Mouse (Mus musculus): ENCODE measurements at regions not wholly inside any gene's neighbourhood (a gene's known extent, or its start where the extent isn't known, plus 50 kb on each side); places are given as distances from the start of the nearest gene placed in this dataset.

DNA sequence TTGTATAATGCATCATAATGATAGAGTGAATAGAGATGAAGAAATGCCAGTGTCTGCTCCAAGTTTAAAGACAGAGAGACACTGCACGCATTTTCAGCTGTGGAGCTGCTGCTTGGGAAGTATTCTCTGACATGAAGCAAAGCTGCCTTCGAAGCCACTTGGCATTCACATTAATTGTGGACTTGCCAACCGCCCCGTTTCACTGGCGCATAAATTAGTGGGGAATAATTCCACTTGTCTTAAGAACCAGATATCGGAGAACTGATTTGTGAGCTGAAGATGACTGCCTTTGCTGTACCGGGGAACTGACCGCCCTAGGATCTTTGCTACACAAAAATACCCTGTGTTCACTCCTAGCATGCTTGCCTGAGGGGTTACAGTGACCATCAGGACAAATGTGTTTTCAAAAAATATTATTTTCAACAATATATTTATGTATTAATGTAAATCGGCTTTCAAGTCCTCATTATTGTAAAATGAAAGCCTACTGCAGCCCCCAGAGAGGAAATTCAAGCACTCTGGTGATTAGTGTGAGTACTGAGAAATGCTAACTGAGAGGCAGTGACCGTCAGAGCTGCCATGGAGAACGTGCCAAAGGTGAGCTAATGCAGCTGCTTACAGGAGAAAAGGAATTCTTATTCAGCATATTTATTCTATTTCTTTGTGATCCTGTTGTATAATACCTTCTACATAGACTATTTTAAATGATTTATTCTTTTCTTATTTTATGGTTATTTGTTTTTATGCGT is 638.9 kb downstream of the Bcl11a start:
- no peak overlapping the region for H3K4me2 ChIP-seq

DNA sequence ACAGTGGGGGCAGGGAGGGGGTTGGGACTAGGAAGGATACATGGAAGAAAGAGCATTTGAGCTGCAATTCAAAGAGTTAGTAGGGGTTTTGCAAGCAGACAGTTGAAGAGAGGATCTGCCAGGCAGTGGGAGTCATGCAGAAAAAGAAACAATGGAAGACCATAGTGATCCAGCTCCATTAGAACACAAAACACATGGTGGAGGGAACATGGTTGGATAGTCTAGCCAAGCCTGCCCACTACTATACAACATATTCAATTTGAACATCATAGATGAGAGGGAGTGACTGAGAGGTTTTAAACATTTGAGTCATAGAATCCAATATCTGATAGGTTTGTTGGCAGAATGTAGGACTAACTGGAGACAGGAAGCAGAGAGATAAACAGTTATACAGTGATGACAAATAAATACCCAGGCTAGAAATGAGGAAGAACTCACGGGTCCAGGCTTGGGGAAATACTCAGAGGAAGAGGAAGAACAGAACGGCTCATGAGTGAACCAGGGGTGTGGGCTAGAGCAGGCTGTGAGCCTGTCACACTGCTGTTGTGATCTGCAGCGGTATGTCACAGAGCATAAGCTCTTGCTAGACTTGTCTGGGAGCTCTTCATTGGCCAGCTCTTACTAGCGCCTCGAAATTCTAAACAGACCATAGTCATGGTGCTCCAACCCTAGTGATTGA is 646.5 kb downstream of the Bcl11a start:
- Histone ChIP-seq H3K27me3 (no peaks in the 10 kb centered on the region), H3K4me2 (no peak overlapping the region), H3K36me3 (no peaks in the 10 kb centered on the region), H3K9ac (no peak overlapping the region), H3K4me3 (replicated peaks) (no peak overlapping the region), H3K4me1 (replicated peaks) (no peaks in the 10 kb centered on the region), H3K9me3 (replicated peaks) (no peaks in the 10 kb centered on the region), H3K27ac (no peak overlapping the region)
- 32% methylated on average over 5 of the region's 5 CpGs for WGBS (ENCODE audit: insufficient replicate concordance)
- DNase-seq (no peak), ATAC-seq (ENCODE audit: low read depth) (no peak)

More for the DNA sequence above, 638.9 kb downstream of the Bcl11a start:
- Histone ChIP-seq H3K4me3 (replicated peaks) (no peak overlapping the region), H3K9ac (no peak overlapping the region), H3K36me3 (no peaks in the 10 kb centered on the region), H3K4me1 (replicated peaks) (no peaks in the 10 kb centered on the region), H3K27ac (no peak overlapping the region), H3K27me3 (no peaks in the 10 kb centered on the region), H3K9me3 (replicated peaks) (no peaks in the 10 kb centered on the region)
- WGBS (ENCODE audit: insufficient replicate concordance): 63% methylated on average over 12 of the region's 12 CpGs
- ATAC-seq (ENCODE audit: low read depth) (no peak), DNase-seq (no peak)

DNA sequence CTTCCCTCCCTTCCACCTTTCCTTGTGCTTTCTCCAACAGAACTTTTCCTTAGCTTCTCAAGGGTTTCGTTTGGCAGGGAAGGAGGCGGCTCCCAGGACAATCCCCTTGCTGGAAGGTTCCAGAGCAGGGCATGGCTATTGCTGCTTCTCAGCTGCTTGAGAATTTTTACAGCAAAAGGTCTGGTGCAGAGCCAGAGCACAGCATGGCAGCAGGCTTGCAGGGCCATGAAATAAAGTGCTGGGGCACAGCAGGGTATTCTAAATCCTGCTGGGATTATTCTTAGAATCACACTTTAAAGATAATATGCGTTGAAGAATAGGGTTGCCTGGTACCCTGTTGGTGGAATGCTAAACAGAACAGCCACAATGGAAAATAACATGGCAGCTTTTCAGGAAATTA is 648.5 kb downstream of the Bcl11a start:
- WGBS (ENCODE audit: insufficient replicate concordance): 35% methylated on average over 3 of the region's 3 CpGs
- no peak for ATAC-seq (ENCODE audit: low read depth)

DNA sequence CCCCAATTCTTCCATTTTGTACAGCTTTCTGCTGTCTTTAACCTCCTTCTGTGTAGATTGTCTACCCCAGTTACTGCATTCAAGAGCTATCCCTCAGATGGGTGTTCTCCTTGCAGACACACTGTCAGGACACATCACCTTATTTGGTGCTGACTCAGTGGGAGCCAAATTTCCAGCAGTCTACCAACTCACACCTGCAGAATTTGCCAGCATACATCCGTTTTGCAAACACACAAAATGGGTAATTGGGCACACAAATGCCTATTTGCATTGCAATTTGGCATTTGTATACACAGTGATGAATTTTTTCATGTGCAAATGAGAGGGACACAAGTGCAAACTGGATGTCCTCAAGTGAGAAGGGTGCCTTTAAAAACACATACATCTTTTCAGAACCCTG is 649.5 kb downstream of the Bcl11a start:
- Histone ChIP-seq H3K4me1 (replicated peaks) (no peaks in the 10 kb centered on the region), H3K36me3 (no peaks in the 10 kb centered on the region), H3K9ac (no peak overlapping the region), H3K4me2 (no peak overlapping the region), H3K27me3 (no peaks in the 10 kb centered on the region), H3K9me3 (replicated peaks) (no peaks in the 10 kb centered on the region), H3K27ac (no peak overlapping the region), H3K4me3 (replicated peaks) (no peak overlapping the region)
- no peak for ATAC-seq (ENCODE audit: low read depth)
- no peak for DNase-seq
- 9% methylated on average over 1 of the region's 1 CpGs for WGBS (ENCODE audit: insufficient replicate concordance)

More for the DNA sequence above, 648.5 kb downstream of the Bcl11a start:
- Histone ChIP-seq H3K9me3 (replicated peaks) (no peaks in the 10 kb centered on the region), H3K9ac (no peak overlapping the region), H3K36me3 (no peaks in the 10 kb centered on the region), H3K4me1 (replicated peaks) (no peaks in the 10 kb centered on the region), H3K4me3 (replicated peaks) (no peak overlapping the region), H3K27me3 (no peaks in the 10 kb centered on the region), H3K27ac (no peak overlapping the region), H3K4me2 (no peak overlapping the region)
- no peak for DNase-seq

DNA sequence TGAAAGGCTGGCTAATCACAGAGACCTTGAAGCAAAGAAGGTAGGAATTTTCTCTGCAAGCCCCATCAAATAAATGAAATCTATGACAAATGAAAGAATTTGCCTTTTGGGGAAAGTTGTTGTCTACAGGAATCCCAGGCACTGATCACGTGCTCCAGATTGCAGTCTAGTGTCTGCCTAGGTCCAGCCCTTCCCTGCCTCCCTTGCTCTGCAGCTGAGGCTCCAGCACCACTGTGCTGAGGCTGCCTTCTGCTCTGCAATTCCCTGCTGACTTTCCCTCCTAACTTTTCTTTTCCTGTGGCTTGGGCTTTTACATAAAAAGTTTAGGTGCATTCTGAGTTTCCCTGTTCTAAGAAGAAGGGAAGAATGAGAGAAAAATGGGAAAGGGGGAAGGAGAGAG is 653.6 kb downstream of the Bcl11a start:
- H3K27me3 ChIP-seq: no peaks in the 10 kb centered on the region
- no peak overlapping the region for H3K4me3 ChIP-seq (replicated peaks)
- DNase-seq: no peak
- no peaks in the 10 kb centered on the region for H3K4me1 ChIP-seq (replicated peaks)
- no peaks in the 10 kb centered on the region for H3K36me3 ChIP-seq
- WGBS (ENCODE audit: insufficient replicate concordance): 24% methylated on average over 1 of the region's 1 CpGs
- ATAC-seq (ENCODE audit: low read depth): no peak
- H3K9me3 ChIP-seq (replicated peaks): no peaks in the 10 kb centered on the region
- no peak overlapping the region for H3K4me2 ChIP-seq
- no peak overlapping the region for H3K27ac ChIP-seq
- no peak overlapping the region for H3K9ac ChIP-seq

DNA sequence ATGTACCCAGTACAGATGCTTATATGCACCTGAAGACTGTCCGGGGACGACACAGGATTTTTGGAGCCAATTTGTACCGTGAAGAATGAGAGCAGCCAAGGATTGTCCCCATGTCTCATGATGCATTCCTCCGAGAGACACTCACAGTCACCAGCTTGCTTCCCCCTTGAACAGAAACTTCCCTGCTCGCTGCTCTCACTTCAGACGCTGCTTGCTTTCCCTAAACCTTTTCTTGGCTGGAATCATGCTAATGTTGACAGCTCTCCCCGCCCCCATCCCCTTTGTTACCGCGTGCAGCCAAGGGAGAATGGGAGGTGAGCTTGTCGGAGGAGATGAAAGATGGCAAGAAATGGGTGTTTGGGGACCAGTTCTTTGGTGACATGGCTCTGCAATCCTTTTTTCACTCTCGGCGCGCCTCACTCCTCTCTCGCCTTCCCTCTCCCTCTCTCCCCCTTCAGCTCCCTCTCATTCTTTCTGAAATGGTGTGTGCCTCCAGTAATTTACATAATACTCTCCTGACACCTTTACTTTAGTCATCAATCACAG is 661.9 kb downstream of the Bcl11a start:
- no peaks in the 10 kb centered on the region for H3K4me1 ChIP-seq (replicated peaks)
- ATAC-seq (ENCODE audit: low read depth) (no peak), DNase-seq (no peak)
- H3K4me3 ChIP-seq (replicated peaks): no peak overlapping the region
- no peaks in the 10 kb centered on the region for H3K9me3 ChIP-seq (replicated peaks)
- 9% methylated on average over 14 of the region's 14 CpGs for WGBS (ENCODE audit: insufficient replicate concordance)
- H3K9ac ChIP-seq: no peak overlapping the region
- H3K27me3 ChIP-seq: no peaks in the 10 kb centered on the region
- H3K36me3 ChIP-seq: no peaks in the 10 kb centered on the region
- H3K27ac ChIP-seq: no peak overlapping the region
- no peak overlapping the region for H3K4me2 ChIP-seq

DNA sequence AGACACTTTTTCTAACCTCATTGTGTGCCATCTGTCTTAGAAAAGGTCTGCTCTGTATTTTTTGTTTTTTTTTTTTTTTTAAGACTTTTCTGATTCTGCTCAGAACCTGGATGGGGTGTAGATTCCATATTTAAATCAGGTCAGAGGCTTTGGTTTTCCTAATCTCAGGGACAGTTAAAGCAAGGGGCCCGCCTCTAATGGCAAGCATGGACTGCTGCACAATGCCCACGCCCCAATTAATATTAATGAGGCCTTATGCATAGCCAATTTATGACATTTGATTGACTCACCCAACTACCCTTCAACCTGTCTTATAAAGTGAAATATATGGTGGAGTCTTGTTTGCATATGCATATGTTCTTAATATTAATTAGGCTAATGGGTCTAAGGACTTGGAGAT is 662.6 kb downstream of the Bcl11a start:
- 47% methylated on average over 2 of the region's 2 CpGs for WGBS (ENCODE audit: insufficient replicate concordance)
- H3K9me3 ChIP-seq (replicated peaks): no peaks in the 10 kb centered on the region
- no peaks in the 10 kb centered on the region for H3K36me3 ChIP-seq
- no peak overlapping the region for H3K27ac ChIP-seq
- DNase-seq (no peak), ATAC-seq (ENCODE audit: low read depth) (no peak)
- no peaks in the 10 kb centered on the region for H3K27me3 ChIP-seq
- H3K4me2 ChIP-seq: no peak overlapping the region
- H3K9ac ChIP-seq: no peak overlapping the region
- no peak overlapping the region for H3K4me3 ChIP-seq (replicated peaks)
- no peaks in the 10 kb centered on the region for H3K4me1 ChIP-seq (replicated peaks)

DNA sequence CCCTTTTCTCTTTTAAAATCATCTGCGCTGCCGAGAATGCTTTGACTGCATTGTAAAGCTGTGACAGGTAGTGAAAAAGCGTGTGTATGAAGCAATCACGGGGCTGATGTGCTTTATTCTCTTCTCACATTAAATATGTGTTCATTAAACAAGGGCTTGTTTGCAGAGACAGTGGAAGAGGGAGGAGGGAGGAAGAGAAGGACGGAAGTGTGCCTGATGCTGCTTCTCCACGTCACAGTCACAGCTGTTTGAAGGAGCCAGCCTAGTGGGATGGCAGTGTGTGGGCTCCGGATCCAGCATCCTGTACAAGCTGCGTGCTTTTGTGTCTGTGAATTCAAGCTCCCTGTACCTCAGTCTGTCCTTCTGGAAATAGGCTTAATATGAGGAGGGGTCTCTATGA is 664.7 kb downstream of the Bcl11a start:
- Histone ChIP-seq H3K27me3 (no peaks in the 10 kb centered on the region), H3K9me3 (replicated peaks) (no peaks in the 10 kb centered on the region), H3K36me3 (no peaks in the 10 kb centered on the region), H3K4me3 (replicated peaks) (no peak overlapping the region), H3K4me1 (replicated peaks) (no peaks in the 10 kb centered on the region), H3K4me2 (no peak overlapping the region), H3K27ac (no peak overlapping the region), H3K9ac (no peak overlapping the region)
- DNase-seq: no peak
- WGBS (ENCODE audit: insufficient replicate concordance): 46% methylated on average over 8 of the region's 8 CpGs
- no peak for ATAC-seq (ENCODE audit: low read depth)

DNA sequence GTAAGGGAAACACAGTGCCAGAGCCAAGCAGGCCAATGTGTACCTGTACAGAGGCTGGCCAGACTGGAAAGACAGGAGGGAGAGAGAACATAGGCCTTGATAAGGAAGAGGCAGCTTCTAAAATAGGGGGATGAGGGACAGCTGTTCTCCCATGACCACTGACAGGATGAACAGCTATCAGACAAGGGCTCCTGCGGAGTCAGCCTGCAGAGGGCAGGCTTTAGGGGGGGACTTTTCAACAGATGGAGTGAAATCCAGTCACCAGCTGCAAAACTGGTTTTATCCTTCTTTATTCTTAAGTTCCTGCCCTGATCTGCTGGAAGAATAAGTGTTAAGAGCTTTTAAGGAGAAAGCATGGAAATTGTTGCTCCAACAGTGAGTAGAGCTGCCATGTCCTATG is 665.6 kb downstream of the Bcl11a start:
- H3K27ac ChIP-seq: no peak overlapping the region
- H3K36me3 ChIP-seq: no peaks in the 10 kb centered on the region
- DNase-seq (no peak), ATAC-seq (ENCODE audit: low read depth) (no peak)
- 35% methylated on average over 1 of the region's 1 CpGs for WGBS (ENCODE audit: insufficient replicate concordance)
- H3K27me3 ChIP-seq: no peaks in the 10 kb centered on the region
- H3K4me2 ChIP-seq: no peak overlapping the region
- no peaks in the 10 kb centered on the region for H3K4me1 ChIP-seq (replicated peaks)
- no peak overlapping the region for H3K4me3 ChIP-seq (replicated peaks)
- no peaks in the 10 kb centered on the region for H3K9me3 ChIP-seq (replicated peaks)
- H3K9ac ChIP-seq: no peak overlapping the region

DNA sequence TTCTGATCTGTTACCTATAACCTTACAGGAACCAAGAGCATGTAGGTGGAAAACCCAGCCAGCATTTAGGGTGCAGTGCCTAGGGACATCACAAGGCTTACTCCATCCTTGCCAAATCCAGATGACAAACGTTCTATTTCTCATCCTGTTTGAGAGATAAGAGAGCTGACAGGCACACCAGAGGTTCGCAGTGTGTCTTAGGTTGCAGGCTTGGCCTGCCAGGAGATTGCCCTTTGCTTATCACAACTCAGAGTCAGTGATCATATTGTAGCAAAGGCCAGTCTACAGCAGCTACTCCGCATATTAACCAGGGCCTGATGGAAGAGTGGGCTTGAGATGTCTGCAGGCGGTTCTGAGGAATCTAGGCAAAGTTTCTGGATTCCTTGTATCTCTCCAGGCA is 668.0 kb downstream of the Bcl11a start:
- Histone ChIP-seq H3K36me3 (no peaks in the 10 kb centered on the region), H3K27ac (no peak overlapping the region), H3K27me3 (no peaks in the 10 kb centered on the region), H3K4me2 (no peak overlapping the region), H3K9ac (no peak overlapping the region), H3K4me3 (replicated peaks) (no peak overlapping the region), H3K4me1 (replicated peaks) (no peaks in the 10 kb centered on the region), H3K9me3 (replicated peaks) (no peaks in the 10 kb centered on the region)
- 41% methylated on average over 4 of the region's 4 CpGs for WGBS (ENCODE audit: insufficient replicate concordance)
- DNase-seq (no peak), ATAC-seq (ENCODE audit: low read depth) (no peak)

DNA sequence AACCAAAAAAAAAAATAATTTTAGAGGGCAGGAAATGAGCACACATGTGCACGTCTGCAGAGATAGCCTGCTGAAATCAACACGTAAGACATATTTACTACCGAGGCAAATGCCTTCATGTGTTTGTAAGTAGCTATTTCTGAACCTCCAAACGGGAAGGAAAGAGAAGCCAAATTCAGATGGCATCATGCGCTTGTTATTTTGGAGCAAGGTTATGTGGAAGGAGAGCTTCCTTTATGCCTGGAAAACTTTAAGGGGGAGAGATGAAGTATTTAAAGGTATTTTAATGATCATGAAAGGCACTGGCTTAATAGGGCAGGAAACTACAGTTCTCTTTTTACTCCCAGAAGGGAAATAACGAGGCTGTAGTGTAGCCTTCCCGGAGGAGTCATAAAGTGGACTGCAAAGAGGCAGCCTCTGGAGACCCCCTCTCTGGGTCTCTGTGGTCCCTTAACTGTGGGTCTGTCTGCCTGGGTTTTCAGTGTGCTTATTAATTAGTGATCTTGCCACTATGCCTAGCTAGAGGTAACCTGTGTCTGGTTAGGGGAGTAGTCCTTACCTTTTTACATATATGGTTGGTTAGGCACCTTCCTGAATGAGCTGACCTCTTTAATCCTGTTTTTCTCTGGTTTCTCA is 672.4 kb downstream of the Bcl11a start:
- DNase-seq (no peak), ATAC-seq (ENCODE audit: low read depth) (no peak)
- no peaks in the 10 kb centered on the region for H3K27me3 ChIP-seq
- H3K9ac ChIP-seq: no peak overlapping the region
- no peak overlapping the region for H3K27ac ChIP-seq
- 51% methylated on average over 7 of the region's 7 CpGs for WGBS (ENCODE audit: insufficient replicate concordance)
- no peaks in the 10 kb centered on the region for H3K4me1 ChIP-seq (replicated peaks)
- H3K4me2 ChIP-seq: no peak overlapping the region
- H3K36me3 ChIP-seq: no peaks in the 10 kb centered on the region
- H3K4me3 ChIP-seq (replicated peaks): no peak overlapping the region
- H3K9me3 ChIP-seq (replicated peaks): no peaks in the 10 kb centered on the region
